ENCODE assay signal across 8 mouse cellular contexts in the genomic region with DNA sequence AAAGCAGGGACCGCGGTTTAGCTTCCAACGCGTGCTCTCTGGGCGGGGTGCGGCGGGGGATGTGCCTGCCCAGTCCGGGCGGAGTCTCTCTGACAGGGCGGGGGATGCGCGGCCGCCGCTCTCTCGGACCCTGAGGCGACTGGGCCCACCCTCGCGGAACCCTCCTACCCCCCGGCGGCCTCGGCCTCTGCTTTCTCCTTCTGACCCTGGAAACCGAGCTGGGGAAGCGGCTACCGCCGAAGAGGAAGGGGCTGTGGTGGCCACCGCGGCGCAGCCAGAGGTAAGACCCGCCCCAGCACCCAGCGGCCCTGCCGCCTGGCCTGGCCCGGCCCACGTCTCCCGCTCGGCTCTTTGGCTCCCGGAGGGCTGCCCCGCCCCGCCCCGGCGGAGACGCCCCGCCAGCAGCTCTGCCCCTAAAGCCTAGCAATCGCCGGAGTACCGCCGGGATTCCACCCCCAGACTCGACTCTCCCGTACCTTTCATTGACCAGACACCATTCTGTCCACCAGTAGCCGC. TPM values are rescaled to one million over a fixed set of nuclear protein-coding genes. Genes with fewer than 3 reads are reported as not detected.
DNase-seq lines count a peak whose midpoint lies in the region; ATAC-seq lines count a peak whose summit lies in the region.

No protein-coding gene starts in this region.

- DNase-seq in CD4-positive, CD25-positive, alpha-beta regulatory T cell, adult 2 months (ENCODE audit: low read depth, low spot score) = peak; percentile 85
- DNase-seq in adrenal gland, adult 8-10 months = peak; percentile 88
- DNase-seq in forebrain, embryonic 10.5 days (ENCODE audit: extremely low spot score, low spot score) = no peak
- DNase-seq in heart, postnatal 10 days = peak; percentile 91 to 95
- DNase-seq in kidney, postnatal 36 days = peak; percentile 92 to 94
- peak; percentile 91 for DNase-seq in ovary, postnatal 10 days (ENCODE audit: low spot score)
- peak; percentile 80 for DNase-seq in thymus, postnatal 4 days

- no peaks in the 10 kb centered on the region for H3K9me3 ChIP-seq in forebrain, embryonic 10.5 days
- no peaks in the 10 kb centered on the region for H3K9me3 ChIP-seq in lung, embryonic 15.5 days

- under 1% methylated on average over 48 of the region's 49 CpGs for WGBS in forebrain, embryonic 10.5 days
- WGBS in lung, embryonic 15.5 days = under 1% methylated on average over 43 of the region's 49 CpGs

- intact Hi-C loops in heart, postnatal 10 days (cut with DNase I) = no loop called here

- no peaks in the 10 kb centered on the region for H3K36me3 ChIP-seq in forebrain, embryonic 10.5 days (replicated peaks)
- H3K36me3 ChIP-seq in lung, embryonic 15.5 days = no peaks in the 10 kb centered on the region

- peak; percentile 95 for ATAC-seq in lung, embryonic 15.5 days (ENCODE audit: borderline replicate concordance, extremely low read depth, low FRiP score, low TSS enrichment)

- H3K9ac ChIP-seq in lung, embryonic 15.5 days = peak overlapping the region; percentile 81

- peak overlapping the region; percentile 96 for H3K4me3 ChIP-seq in forebrain, embryonic 10.5 days
- peak overlapping the region; percentile 93 for H3K4me3 ChIP-seq in lung, embryonic 15.5 days

- peak overlapping the region; percentile 96 for H3K27ac ChIP-seq in forebrain, embryonic 10.5 days
- H3K27ac ChIP-seq in lung, embryonic 15.5 days = peak overlapping the region; percentile 94

- H3K27me3 ChIP-seq in forebrain, embryonic 10.5 days (ENCODE audit: poor library complexity, severe bottlenecking) = no peaks in the 10 kb centered on the region
- no peaks in the 10 kb centered on the region for H3K27me3 ChIP-seq in lung, embryonic 15.5 days

- peak overlapping the region; percentile 77 for H3K4me2 ChIP-seq in lung, embryonic 15.5 days

- H3K4me1 ChIP-seq in forebrain, embryonic 10.5 days = peaks cover 25% of the 10 kb centered on the region
- H3K4me1 ChIP-seq in lung, embryonic 15.5 days = peaks cover 16% of the 10 kb centered on the region

RNA-seq across cellular contexts. Expression of a gene that starts 0.4 kb away (rescaled TPM):
- 10 to 100 TPM; 13.4 to 26.5 (median 16.8) TPM for total RNA-seq in adrenal gland, adult 8-10 months (2022)
- polyA plus RNA-seq in forebrain, embryonic 10.5 days (2016; fragmentation: Nextera tagmentation; extraction: Ambion mirVana) = 9.7 and 11.4 TPM in 2 replicates
- total RNA-seq in heart, postnatal 10 days (2021) = 10 to 100 TPM; 19.3 to 21.0 TPM
- polyA plus RNA-seq in lung, embryonic 15.5 days (2015; fragmentation: Nextera tagmentation; extraction: Ambion mirVana) = 13.2 and 13.3 TPM in 2 replicates

RNA-seq across cellular contexts. Expression of a gene that starts 0.6 kb away (rescaled TPM):
- total RNA-seq in adrenal gland, adult 8-10 months (2022) = 10 to 100 TPM in 3 of 4 experiments, 1 to 10 TPM in 1; 9.8 to 16.5 (median 11.5) TPM
- polyA plus RNA-seq in forebrain, embryonic 10.5 days (2016; fragmentation: Nextera tagmentation; extraction: Ambion mirVana) = 16.1 and 20.7 TPM in 2 replicates
- total RNA-seq in heart, postnatal 10 days (2021) = 1 to 10 TPM; 4.4 to 8.3 TPM
- 10.0 and 10.1 TPM in 2 replicates for polyA plus RNA-seq in lung, embryonic 15.5 days (2015; fragmentation: Nextera tagmentation; extraction: Ambion mirVana)
